Mouse (Mus musculus): Measurements from ENCODE around the gene Man2a2.

- TF ChIP-seq CTCF (IDR thresholded peaks at IDR 0.05; ENCODE audit: insufficient read depth, low read length): no peak
- TF ChIP-seq POLR2A (IDR thresholded peaks at IDR 0.05; ENCODE audit: borderline replicate concordance, extremely low read depth, low read depth, low read length): no peak
Measured at GRCm38 (mm10) chr7:80416969-80417368, 45.8 kb upstream of the Man2a2 start.
